Mouse (Mus musculus) kidney, postnatal 10 days (tissue): ENCODE measurements around the gene Pla2g4a.
"Not testable (repeated sequence)": the region's sequence is repeated elsewhere in the genome, so short reads cannot be mapped to it uniquely, and the experiment has no call there.

ENCODE experiments used
- DNase-seq: peaks from one replicate; pipeline ENCODE4 v3.0.0; 2021; ENCODE audit warnings: mixed read lengths

Gene Pla2g4a

DNA sequence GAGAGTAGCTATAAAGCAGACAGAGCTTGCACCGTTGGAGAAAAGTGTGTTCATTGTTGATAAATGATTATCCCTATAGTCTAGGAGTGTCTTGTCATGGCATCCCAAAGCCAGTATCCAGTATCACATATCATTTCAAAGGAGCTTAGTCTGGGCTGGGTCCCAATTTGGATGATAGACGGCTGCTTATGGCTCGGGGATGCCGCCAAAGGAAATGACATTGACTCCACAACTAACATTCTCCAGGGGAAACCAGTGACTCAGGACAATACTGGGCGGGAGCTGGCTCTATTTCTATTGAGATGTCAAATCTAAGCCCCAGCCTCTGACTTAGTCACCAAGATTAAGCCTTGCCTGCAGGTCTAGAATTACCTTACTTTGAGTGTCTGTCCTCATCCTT is 31.9 kb downstream of the Pla2g4a start:
- DNase-seq, result no peak

- DNase-seq, result not testable (repeated sequence)
Observed at GRCm38 (mm10) chr1:149923737-149924136, 37.4 kb downstream of the Pla2g4a start.

- no peak for DNase-seq
Observed at GRCm38 (mm10) chr1:149922219-149922618, 38.9 kb downstream of the Pla2g4a start.

DNA sequence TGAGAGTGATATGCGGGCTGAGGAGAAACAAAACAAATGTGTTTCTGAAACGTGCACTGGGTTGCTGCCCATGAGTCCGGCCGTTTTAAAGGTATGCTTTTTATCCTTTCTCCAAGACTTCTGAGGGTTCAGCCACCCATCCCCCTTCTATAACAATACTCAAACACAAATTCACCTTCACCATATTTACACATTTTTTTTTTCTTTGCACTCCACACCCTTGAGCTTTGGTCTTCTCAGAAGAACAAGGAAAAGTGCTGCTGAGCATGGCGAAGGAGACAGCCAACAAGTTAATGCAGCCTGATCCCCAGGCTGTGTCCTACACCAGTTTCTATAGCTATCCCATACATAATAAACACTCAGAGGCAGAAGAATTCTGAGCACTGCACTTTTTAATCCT is 39.8 kb downstream of the Pla2g4a start:
- no peak for DNase-seq

- DNase-seq, result no peak
Observed at GRCm38 (mm10) chr1:149919301-149919700, 41.8 kb downstream of the Pla2g4a start.

DNA sequence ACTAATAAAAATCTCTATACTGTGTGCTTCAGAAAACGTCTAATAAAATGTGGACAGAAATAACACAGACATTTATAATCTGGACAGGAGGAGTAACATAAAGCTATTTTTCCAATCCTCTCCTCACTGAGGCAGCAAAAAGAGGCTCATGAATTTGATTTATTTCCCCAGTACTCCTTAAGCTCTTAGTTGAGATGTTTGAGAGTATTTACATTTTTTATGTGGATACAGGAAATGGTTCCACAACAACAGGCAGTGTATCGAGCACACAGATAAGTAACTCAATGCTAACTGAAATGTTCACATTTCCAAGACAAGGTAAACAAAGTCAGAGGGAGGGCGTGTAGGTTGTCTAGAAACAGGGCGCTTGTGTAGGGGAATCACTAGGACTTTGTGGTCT is 48.1 kb downstream of the Pla2g4a start:
- no peak for DNase-seq

GRCm38 (mm10) chr1:149911050-149911449 is 50.0 kb downstream of the Pla2g4a start:
- no peak for DNase-seq

- no peak for DNase-seq
Observed at GRCm38 (mm10) chr1:149898001-149898625, 63.0 kb downstream of the Pla2g4a start.

DNA sequence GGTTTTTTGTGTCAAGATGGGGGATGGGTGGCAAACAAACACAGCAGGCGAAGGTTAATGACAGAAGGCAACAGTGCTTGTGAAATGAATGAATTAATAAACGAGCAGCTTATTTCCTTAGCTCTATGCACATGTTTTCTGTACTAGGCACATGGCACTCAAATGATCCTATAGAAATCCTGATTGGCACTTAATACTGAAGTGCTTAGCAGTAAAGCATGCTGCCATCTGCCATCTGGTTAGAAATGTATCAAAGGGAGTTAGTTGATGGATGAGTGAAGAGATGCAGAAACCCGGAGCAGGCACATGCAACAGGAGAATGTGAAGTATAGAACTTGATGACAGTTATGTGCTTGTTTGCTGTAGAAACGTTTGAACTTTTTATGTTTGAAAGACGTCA is 64.5 kb downstream of the Pla2g4a start:
- DNase-seq, result no peak

- no peak for DNase-seq
Observed at GRCm38 (mm10) chr1:149894940-149895339, 66.2 kb downstream of the Pla2g4a start.

GRCm38 (mm10) chr1:149893903-149894302 is 67.2 kb downstream of the Pla2g4a start:
- DNase-seq, result no peak

- no peak for DNase-seq
Observed at GRCm38 (mm10) chr1:149891057-149891456, 70.0 kb downstream of the Pla2g4a start.

- no peak for DNase-seq
Observed at GRCm38 (mm10) chr1:149882419-149883025, 78.6 kb downstream of the Pla2g4a start.

DNA sequence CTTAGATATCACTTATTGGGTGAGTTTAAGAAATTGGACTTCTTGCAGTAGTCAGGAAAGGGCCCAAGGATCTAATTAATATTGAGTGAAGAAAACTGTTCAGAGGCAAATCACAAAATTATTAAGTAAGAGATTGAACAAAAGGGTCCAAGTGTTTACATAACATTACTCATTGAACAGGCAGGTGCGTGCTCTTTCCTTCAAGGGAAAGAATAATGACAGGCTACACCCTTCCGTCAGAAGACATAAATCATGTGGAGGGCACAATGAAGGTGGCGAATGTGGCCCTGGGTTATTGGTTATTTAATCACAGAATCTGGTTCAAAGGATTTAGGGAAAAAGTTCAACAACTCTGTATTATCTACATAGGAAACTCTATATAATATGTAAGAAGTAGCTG is 82.9 kb downstream of the Pla2g4a start:
- DNase-seq, result no peak

DNA sequence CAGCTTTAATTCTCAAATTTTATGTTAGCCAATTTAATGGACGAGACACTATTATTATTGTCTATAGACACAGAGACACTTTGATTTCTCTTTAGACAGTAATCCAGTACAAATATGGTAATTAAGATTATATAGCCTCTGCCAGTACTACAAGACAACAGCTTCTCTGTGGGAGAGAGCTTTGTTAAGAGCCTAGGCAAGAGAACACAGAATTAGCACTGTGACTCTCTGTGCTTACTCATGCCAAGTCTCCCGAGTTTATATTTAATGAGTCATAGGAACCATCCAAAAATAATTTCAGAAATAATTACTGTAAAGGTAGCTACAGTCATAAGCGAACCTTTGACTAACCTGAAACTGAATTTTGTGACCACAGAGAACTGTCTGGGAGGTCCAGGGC is 84.6 kb downstream of the Pla2g4a start:
- no peak for DNase-seq

DNA sequence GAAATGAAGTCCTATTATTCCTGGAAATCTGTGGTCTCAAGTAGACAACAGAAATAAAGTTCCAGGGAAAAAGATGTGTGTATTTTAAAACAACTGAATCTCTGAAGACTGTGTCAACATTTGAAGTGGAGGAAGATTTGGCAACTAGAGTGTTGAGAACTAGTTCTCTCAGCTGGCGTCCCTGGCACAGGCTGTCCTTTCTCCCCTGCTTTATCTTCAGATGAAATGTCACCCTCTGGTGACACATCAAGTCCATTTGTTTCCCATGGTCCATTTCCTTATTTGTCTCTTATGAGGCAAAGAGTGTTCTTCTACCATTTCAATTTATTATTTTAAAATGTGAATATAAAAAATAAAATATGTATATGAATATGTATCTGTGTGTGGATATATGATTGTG is 89.5 kb downstream of the Pla2g4a start:
- no peak for DNase-seq

GRCm38 (mm10) chr1:149867323-149867722 is 93.8 kb downstream of the Pla2g4a start:
- DNase-seq, result no peak

DNA sequence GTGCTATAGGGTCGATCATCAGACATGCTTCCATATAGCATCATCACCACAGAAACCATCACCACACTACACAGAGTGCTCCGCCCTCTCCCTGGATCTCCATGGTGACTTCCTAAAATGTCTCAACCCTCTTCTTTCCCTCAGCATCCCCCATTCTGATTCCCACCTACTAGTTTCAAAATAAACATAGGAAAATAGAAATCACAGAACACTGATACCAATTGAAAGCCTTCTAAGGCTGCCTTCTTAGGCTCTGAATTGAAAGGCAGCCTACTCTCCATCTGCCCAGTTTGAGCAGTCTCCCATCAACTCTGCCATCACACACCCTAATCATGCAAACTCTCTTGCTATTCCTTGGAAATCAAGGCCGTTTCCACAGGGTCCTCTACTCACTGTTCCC is 94.9 kb downstream of the Pla2g4a start:
- no peak for DNase-seq

DNA sequence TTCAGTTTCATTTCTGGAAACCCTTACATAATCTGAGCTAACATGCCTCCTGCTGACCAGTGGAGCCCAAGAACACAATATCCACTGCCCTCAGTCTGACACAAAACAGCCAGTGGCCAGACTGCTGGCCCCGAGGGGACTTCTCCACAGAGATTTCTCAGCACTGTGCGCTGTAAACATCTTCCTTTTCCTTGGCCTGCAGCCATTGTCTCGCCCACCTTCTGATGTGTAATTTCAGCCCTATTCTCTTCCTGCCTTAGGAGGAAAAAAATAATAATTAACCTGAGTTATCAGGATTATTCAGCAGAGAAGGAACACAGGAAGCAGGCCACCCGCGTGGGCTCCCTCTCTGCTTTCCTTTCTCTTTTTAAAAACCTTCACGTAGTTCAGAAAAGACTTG is 98.3 kb downstream of the Pla2g4a start:
- peak; percentile 37 for DNase-seq

DNA sequence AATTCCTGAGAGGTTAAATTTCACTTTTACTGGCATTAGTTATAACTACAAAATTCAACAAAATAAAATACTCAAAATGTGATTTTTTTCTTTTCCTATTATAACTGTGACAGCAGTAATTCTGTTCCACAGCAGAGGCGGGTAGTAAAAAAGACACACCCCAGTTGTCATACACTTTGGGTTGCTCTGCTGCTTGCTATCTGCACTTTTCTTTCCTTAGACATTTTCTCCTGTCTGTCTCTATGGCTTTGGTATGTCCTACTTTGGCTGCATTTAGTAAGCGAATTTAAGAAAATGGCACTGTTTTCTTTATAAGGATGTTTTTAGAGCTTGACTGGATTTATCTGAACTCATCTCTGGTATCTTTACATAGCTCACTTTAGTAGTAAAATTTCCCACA is 98.9 kb downstream of the Pla2g4a start:
- no peak for DNase-seq

DNA sequence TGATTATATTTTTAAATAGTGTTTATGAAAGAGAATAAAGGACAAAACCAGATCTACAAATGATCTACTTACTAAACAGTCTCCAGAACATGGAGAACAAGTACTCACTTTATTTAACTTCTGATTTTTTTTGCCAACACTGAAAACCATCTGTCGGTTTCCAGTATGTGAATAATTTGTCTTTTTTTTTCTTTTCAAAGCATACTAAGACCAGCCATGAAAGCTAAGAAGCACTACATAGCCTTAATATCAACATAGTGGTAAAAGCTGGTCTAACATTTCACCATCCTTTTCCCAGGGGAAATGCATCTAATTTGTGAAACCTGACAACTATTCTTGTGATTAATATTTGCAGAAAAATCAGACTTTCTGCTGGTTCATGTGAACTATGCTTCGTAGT is 99.5 kb downstream of the Pla2g4a start:
- no peak for DNase-seq

GRCm38 (mm10) chr1:149858734-149859133 is 102.4 kb downstream of the Pla2g4a start:
- DNase-seq, result no peak

DNA sequence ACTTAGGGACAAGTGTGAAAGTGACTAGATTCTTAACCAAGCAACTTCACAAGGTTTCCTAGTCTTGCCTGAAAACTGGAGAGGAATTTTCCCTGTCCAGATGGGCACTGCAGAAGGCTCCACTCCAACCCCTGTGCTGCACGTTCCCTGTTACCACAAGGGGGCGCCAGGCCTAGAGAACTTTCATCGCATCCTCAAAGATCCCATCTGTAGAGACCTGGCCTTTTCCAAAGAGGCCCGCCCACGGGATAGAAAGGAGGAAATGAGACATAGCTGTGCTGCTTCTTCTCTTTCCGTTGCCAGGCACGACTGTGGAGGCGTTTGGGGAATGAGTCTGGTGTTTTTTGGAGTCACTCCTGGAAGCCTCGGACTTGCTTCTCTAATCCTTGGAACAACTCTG is 104.4 kb downstream of the Pla2g4a start:
- DNase-seq, result peak; percentile 76

- no peak for DNase-seq
Observed at GRCm38 (mm10) chr1:149855581-149855980, 105.5 kb downstream of the Pla2g4a start.

DNA sequence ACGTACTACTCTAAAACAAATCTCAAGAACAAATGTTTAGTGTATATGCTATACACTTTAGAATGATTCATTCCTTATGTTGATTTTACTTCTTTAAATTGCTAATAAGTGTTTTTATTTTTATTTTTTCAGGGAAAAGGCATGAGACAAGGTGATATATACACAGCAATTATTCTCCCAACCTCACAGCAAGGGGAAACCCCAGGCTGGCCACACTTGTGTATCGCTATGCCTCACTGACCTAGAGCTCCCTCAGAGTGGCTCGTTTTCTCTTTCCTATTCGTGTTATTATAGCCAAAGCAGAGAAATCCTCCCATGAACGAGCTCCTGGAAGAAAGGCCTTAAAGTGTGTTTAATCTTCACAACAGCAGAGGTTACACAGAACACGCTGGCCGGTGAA is 106.2 kb downstream of the Pla2g4a start:
- no peak for DNase-seq
